Mouse (Mus musculus) right cerebral cortex, postnatal 4 days (tissue): Measurements from ENCODE around the gene Ugt1a9.
A peak's percentile ranks its signal among the peaks of the same experiment; 100 is the strongest.
"Not testable (repeated sequence)": the region's sequence is repeated elsewhere in the genome, so short reads cannot be mapped to it uniquely, and the experiment has no call there.

Experiments
- DNase-seq: peaks from one replicate; pipeline ENCODE4 v3.0.0-alpha.2; 2022

Ugt1a9 gene

DNA sequence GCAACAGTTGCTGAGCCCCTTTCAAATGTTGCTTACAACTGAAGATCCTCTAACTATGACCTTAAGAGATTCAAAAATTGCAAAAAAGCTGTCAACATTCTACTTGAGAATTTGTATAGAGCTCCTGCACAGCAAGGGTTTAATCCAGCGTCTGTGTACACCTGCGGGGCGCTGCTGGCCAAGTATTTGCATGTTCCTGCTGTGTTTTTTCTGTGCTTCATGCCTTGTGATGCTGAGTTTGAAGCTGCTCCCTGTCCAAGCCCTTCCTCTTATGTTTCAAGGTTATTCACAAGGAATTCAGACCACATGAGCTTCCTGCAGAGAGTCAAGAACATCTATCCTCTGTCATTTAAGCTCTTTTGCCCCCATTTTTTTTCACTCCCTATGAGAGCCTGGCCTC lies 121.5 kb downstream of the Ugt1a9 start:
- no peak for DNase-seq

DNA sequence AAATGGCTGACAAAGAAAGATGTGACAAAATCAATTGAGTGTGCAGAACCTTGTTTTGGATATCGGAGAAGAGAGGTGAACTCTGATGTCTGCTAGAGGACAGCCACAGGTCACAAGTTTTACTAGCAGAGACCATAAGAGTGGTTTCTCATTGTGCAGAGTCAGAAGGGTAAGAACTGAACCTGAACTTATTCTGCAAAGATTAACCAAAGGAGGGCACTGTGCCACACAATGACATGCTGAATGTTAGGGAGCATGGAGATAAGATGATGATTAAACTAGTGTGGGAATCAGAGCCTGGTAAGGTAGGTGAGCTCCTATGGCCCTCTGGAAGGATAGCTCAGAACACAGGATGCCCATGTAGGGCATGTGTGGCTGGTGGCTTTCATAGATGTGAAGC lies 125.1 kb downstream of the Ugt1a9 start:
- DNase-seq, result no peak

- no peak for DNase-seq
These were observed 126.8 kb downstream of the Ugt1a9 start for GRCm38 (mm10) chr1:88197443-88197842.

GRCm38 (mm10) chr1:88199996-88200395 lies 129.4 kb downstream of the Ugt1a9 start:
- no peak for DNase-seq

DNA sequence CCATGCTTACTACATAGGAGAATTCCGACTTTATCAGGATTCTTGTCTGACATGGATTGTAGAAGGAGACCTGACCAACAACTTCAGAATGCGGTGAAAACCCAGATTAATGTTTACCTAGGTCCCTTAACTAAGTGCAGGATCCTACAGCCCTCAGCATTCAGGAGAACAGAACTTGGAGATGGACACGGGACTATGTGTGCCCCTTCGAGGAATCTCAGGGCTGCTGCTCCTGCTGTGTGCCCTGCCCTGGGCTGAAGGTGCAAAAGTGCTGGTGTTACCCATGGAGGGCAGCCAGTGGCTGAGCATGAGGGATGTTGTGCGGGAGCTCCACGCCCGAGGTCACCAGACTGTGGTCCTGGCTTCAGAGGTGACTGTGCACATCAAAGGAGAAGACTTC lies 129.9 kb downstream of the Ugt1a9 start, which contains the start of gene Ugt1a2:
TSS of gene Ugt1a2 (plus strand) at position 146 of the 400 bp plus-strand sequence.
- no peak for DNase-seq

- peak; percentile 79 for DNase-seq
These were observed 134.8 kb downstream of the Ugt1a9 start, which contains the start of gene Dnajb3 for GRCm38 (mm10) chr1:88205294-88205922. TSS of gene Dnajb3 (minus strand) at chr1:88205782.

GRCm38 (mm10) chr1:88206843-88207479 lies 136.4 kb downstream of the Ugt1a9 start:
- no peak for DNase-seq

DNA sequence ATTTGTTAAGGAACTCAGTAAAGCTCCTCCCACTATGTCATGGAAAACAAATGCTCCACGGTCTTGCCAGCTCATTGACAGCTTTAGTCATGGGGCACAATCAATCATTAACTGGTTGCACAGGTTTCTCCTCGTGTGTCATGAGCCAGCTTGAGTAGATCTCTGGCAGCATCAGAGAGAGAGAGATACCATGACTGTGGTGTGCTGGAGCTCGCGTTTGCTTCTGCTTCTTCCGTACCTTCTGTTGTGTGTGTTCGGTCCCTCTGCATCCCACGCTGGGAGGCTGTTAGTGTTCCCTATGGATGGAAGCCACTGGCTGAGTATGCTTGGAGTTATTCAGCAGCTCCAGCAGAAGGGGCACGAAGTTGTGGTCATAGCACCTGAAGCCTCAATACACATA lies 141.2 kb downstream of the Ugt1a9 start, which contains the start of gene Ugt1a1:
TSS of gene Ugt1a1 (plus strand) at position 148 of the 400 bp plus-strand sequence.
- no peak for DNase-seq

- DNase-seq, result no peak
These were observed 141.9 kb downstream of the Ugt1a9 start for GRCm38 (mm10) chr1:88212341-88213045.

DNA sequence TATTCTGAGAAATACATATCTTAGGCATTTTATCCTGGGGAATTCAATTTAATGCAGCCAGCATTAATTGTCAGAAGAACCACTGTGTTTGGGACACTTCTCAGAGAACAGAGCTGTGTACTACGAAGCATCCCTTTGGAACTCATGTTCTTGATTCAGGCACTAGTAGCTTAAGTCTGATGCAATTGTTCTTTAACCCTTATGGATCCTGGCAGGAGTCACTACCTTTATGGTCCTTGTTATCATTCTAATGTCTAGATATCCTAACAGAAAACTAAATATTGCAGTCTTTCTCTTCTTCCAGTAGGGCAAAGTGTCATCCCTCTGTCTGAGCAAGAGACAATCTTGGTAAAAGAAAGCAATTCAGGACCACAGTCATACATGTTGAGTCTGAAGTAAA lies 142.5 kb downstream of the Ugt1a9 start:
- DNase-seq, result no peak

GRCm38 (mm10) chr1:88213766-88214461 lies 143.3 kb downstream of the Ugt1a9 start:
- no peak for DNase-seq

DNA sequence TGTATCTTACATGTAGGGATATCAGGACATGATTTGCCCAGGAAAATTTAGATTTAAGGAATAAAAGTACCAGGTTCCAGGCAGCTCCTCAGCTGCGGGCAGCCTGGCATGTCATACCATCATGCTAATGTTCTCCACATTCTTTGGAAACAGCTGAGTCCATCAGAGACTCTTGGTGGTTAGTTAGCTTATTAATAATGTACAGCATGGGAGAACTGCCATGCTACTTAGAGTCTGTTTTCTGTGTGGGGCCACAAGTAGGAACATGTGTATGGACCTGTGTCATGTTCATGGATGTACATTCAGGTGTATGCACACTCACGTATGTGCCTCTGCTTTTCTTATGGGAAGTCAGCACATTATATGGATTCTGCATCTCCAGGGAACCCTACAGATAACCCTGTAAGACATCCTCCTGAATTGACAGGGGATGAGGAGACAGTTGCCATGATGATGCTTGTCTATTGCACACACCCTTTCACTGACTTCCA lies 143.9 kb downstream of the Ugt1a9 start:
- DNase-seq, result no peak

GRCm38 (mm10) chr1:88215466-88216380 lies 145.1 kb downstream of the Ugt1a9 start:
- no peak for DNase-seq

GRCm38 (mm10) chr1:88216551-88216950 lies 146.0 kb downstream of the Ugt1a9 start:
- no peak for DNase-seq

DNA sequence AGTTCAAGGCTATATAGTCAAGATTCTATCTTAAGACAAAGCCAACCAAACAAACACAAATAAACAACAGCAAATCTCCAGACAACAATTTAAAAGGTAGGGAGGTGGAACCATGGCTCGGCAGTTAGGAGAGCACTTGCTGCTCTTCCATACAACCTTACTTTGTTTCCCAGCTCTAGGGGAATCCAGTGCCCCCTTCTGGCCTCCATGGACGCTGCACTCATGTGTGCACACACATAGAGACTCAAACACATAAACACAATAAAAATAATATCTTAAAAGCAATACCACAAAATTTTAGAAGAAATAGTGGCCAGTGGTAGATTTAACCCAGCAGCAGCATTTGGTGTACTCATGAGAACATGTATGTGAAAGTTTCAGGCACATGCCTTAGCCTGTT lies 146.5 kb downstream of the Ugt1a9 start:
- DNase-seq, result no peak

GRCm38 (mm10) chr1:88217576-88217975 lies 147.0 kb downstream of the Ugt1a9 start:
- DNase-seq, result no peak

- no peak for DNase-seq
These were observed 147.5 kb downstream of the Ugt1a9 start for GRCm38 (mm10) chr1:88218051-88218450.

- DNase-seq, result no peak
These were observed 148.0 kb downstream of the Ugt1a9 start for GRCm38 (mm10) chr1:88218591-88218990.

- DNase-seq, result no peak
These were observed 148.5 kb downstream of the Ugt1a9 start for GRCm38 (mm10) chr1:88219054-88219453.

GRCm38 (mm10) chr1:88220336-88220735 lies 149.7 kb downstream of the Ugt1a9 start:
- DNase-seq, result no peak

GRCm38 (mm10) chr1:88222216-88222615 lies 151.6 kb downstream of the Ugt1a9 start:
- DNase-seq, result no peak

DNA sequence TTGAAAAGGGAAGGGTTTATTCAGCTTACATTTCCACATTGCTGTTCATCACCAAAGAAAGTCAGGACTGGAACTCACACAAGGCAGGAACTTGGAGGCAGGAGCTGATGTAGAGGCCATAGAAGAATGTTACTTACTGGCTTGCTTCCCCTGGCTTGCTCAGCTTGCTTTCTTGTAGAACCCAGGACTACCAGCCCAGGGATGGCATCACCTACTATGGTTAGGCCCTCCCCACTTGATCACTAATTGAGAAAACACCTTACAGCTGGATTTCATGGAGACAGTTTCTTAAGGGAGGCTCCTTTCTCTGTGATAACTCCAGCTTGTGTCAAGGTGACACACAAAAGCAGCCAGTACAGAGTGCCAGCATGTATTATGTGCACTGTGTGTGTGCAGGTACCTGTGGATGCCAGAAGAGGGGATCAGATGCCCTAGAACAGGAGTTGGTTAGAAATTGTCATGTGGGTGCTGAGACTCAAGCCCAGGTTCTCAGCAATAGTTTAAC lies 152.5 kb downstream of the Ugt1a9 start:
- DNase-seq, result not testable (repeated sequence)
